10 mouse cellular contexts compared by ENCODE assay signal in genomic region chr9:46151704-46152040, GRCm38 (mm10).
A peak's percentile ranks its signal among the peaks of the same experiment; 100 is the strongest.
DNase-seq lines count a peak whose midpoint lies in the region; ATAC-seq and TF ChIP-seq lines count a peak whose summit lies in the region.
"Had no signal": no experiment of that assay in that cellular context is flagged by ENCODE, and none has a peak within 500 bp of the region (broad histone marks: within the 10 kb centered on the region; RNA-seq: fewer than 3 reads in every experiment).

No protein-coding gene starts in this region.

- H3K4me3 ChIP-seq in cerebellum, adult 2 months (replicated peaks; ENCODE audit: insufficient read depth, low read depth, low read length): no peak overlapping the region
- no peak overlapping the region for H3K4me3 ChIP-seq in lung, embryonic 16.5 days (ENCODE audit: low read length)
- no peak overlapping the region for H3K4me3 ChIP-seq in stomach, embryonic 16.5 days (replicated peaks; ENCODE audit: low read length)

- no peak for DNase-seq in cerebellum, adult 2 months
- DNase-seq in cerebellum, adult 11 months: no peak
- DNase-seq in lung, adult 18-20 months: no peak
- peak; percentile 55 for DNase-seq in induced T-regulatory cell, adult 2 months (ENCODE audit: low read depth)
- DNase-seq in embryo, embryonic 11 days: no peak
- DNase-seq: adrenal gland, adult 8-10 months had no signal

- peak; percentile 64 for ATAC-seq in lung, embryonic 16.5 days (ENCODE audit: low read depth)
- ATAC-seq in stomach, embryonic 16.5 days (ENCODE audit: insufficient read depth, low FRiP score): peak; percentile 68; the same call in 1 of the 2 replicates
- no peak for ATAC-seq in monocyte, adult 5-6 weeks (replicated peaks; ENCODE audit: insufficient number of reproducible peaks, low FRiP score, low TSS enrichment, poor library complexity, severe bottlenecking)

- H3K4me2 ChIP-seq in lung, embryonic 16.5 days (ENCODE audit: low read depth, low read length): no peak overlapping the region
- H3K4me2 ChIP-seq in stomach, embryonic 16.5 days (ENCODE audit: low read depth, low read length): peak overlapping the region; percentile 27

- H3K4me1 ChIP-seq in cerebellum, adult 2 months (ENCODE audit: control insufficient read depth, insufficient read depth, low read length): peaks cover 28% of the 10 kb centered on the region
- H3K4me1 ChIP-seq in lung, embryonic 16.5 days (replicated peaks; ENCODE audit: control insufficient read depth, insufficient read depth, low read length): peaks cover 28% of the 10 kb centered on the region
- H3K4me1 ChIP-seq in stomach, embryonic 16.5 days (ENCODE audit: control insufficient read depth, insufficient read depth, low read length): peaks cover 45% of the 10 kb centered on the region

- H3K27ac ChIP-seq in cerebellum, adult 2 months (ENCODE audit: insufficient read depth, low read length): peak overlapping the region; percentile 0; the same call in 1 of the 2 replicates
- H3K27ac ChIP-seq in lung, embryonic 16.5 days (ENCODE audit: low read length): peak overlapping the region; percentile 64
- peak overlapping the region; percentile 90 for H3K27ac ChIP-seq in stomach, embryonic 16.5 days (ENCODE audit: low read length)
- H3K27ac ChIP-seq: liver, embryonic 14.5 days had no signal

- H3K36me3 ChIP-seq in lung, embryonic 16.5 days (ENCODE audit: control insufficient read depth, insufficient read depth, low read length): no peaks in the 10 kb centered on the region
- no peaks in the 10 kb centered on the region for H3K36me3 ChIP-seq in stomach, embryonic 16.5 days (ENCODE audit: control insufficient read depth, insufficient read depth, low read length)

- TF ChIP-seq CTCF in cerebellum, adult 2 months (IDR thresholded peaks at IDR 0.05; ENCODE audit: borderline replicate concordance, insufficient read depth, low read depth, low read length): no peak

- no peaks in the 10 kb centered on the region for H3K27me3 ChIP-seq in cerebellum, adult 2 months (ENCODE audit: control insufficient read depth, insufficient read depth, low read length)
- H3K27me3 ChIP-seq in lung, embryonic 16.5 days (ENCODE audit: control insufficient read depth, insufficient read depth, low read depth, low read length): no peaks in the 10 kb centered on the region
- no peaks in the 10 kb centered on the region for H3K27me3 ChIP-seq in stomach, embryonic 16.5 days (ENCODE audit: control insufficient read depth, insufficient read depth, low read length)

- H3K9ac ChIP-seq in lung, embryonic 16.5 days (ENCODE audit: low read length): no peak overlapping the region
- peak overlapping the region; percentile 48; the same call in 1 of the 2 replicates for H3K9ac ChIP-seq in stomach, embryonic 16.5 days (ENCODE audit: low read length)
- H3K9ac ChIP-seq: liver, embryonic 14.5 days had no signal

- no peak for TF ChIP-seq POLR2A in cerebellum, adult 2 months (IDR thresholded peaks at IDR 0.05; ENCODE audit: borderline replicate concordance, insufficient read depth, low read length)

- 82% methylated on average over 6 of the region's 6 CpGs for WGBS in cerebellum, adult 2 months
- 60% methylated on average over 6 of the region's 6 CpGs for WGBS in lung, embryonic 16.5 days
- WGBS in stomach, embryonic 16.5 days: 37% methylated on average over 6 of the region's 6 CpGs

- no peaks in the 10 kb centered on the region for H3K9me3 ChIP-seq in lung, embryonic 16.5 days (ENCODE audit: control insufficient read depth, low read length)
- H3K9me3 ChIP-seq in stomach, embryonic 16.5 days (replicated peaks; ENCODE audit: control insufficient read depth, low read length): no peaks in the 10 kb centered on the region

Comparison
In these comparisons a context has a peak if more than half of its experiments do, and no peak if none do; other contexts are left out.
1. H3K27ac ChIP-seq: peak in every context shown above with its lines; median percentile 90 in stomach, embryonic 16.5 days; 64 in lung, embryonic 16.5 days; 0 in cerebellum, adult 2 months.